Mouse (Mus musculus) hindbrain, embryonic 12.5 days (tissue): Measurements from ENCODE around the gene Myo1d. TPM values are rescaled to one million over a fixed set of nuclear protein-coding genes. Genes with fewer than 3 reads are reported as not detected.

Experiments
- ATAC-seq: fragments of 200-750 bp; cut with Nextera tagmentation; 2 replicates; pipeline ENCODE4 v1.8.0; 2017; ENCODE audit warnings: moderate TSS enrichment; ENCODE audit not compliant: low FRiP score
- H3K27ac ChIP-seq: fragments of 300-500 bp; sonication (generic); 2 replicates; pipeline ENCODE4 v1.5.1; 2016; ENCODE audit warnings: mild to moderate bottlenecking
- H3K27me3 ChIP-seq: fragments of 300-500 bp; sonication (generic); 2 replicates; pipeline ENCODE4 v1.6.1; 2016; ENCODE audit warnings: mild to moderate bottlenecking
- H3K36me3 ChIP-seq: fragments of 300-500 bp; sonication (generic); 2 replicates; pipeline ENCODE4 v1.6.1; 2016; ENCODE audit warnings: mild to moderate bottlenecking
- H3K4me1 ChIP-seq: fragments of 300-500 bp; sonication (generic); 2 replicates; pipeline ENCODE4 v1.6.1; 2016
- H3K4me2 ChIP-seq: fragments of 300-500 bp; sonication (generic); replicated peaks from 2 replicates; pipeline ENCODE4 v1.6.1; 2016; ENCODE audit warnings: mild to moderate bottlenecking
- H3K4me3 ChIP-seq: fragments of 300-500 bp; sonication (generic); 2 replicates; pipeline ENCODE4 v1.5.1; 2016; ENCODE audit warnings: mild to moderate bottlenecking
- H3K9ac ChIP-seq: fragments of 300-500 bp; sonication (generic); 2 replicates; pipeline ENCODE4 v1.6.1; 2016; ENCODE audit warnings: mild to moderate bottlenecking, moderate library complexity
- H3K9me3 ChIP-seq: fragments of 300-500 bp; sonication (generic); replicated peaks from 2 replicates; pipeline ENCODE4 v1.6.1; 2016; ENCODE audit warnings: mild to moderate bottlenecking
- WGBS: fragments of 180-500 bp; shearing (Covaris S2); methylation state at CpG from one replicate; pipeline ENCODE4 v1.1.7; 2016; 5-methylcytosine and 5-hydroxymethylcytosine counted together
- polyA plus RNA-seq: library from polyadenylated mRNA; unstranded; fragments of >200 nt; fragmentation: Nextera tagmentation; extraction: Ambion mirVana; gene quantifications from 2 replicates; pipeline ENCODE4 v1.2.1, GENCODE M21; 2016

Gene Myo1d
- polyA plus RNA-seq, 1 experiment from 2014 or later, result 4.5 TPM

GRCm38 (mm10) chr11:80453198-80453597 lies 326.6 kb downstream of the Myo1d start:
- H3K4me1 ChIP-seq, result no peaks in the 10 kb centered on the region
- H3K4me2 ChIP-seq, result no peak overlapping the region
- no peak overlapping the region for H3K27ac ChIP-seq
- no peaks in the 10 kb centered on the region for H3K9me3 ChIP-seq
- WGBS, result 95% methylated on average over 1 of the region's 1 CpGs
- H3K36me3 ChIP-seq, result peaks cover 48% of the 10 kb centered on the region
- H3K27me3 ChIP-seq, result no peaks in the 10 kb centered on the region
- H3K9ac ChIP-seq, result no peak overlapping the region
- no peak for ATAC-seq
- H3K4me3 ChIP-seq, result no peak overlapping the region

DNA sequence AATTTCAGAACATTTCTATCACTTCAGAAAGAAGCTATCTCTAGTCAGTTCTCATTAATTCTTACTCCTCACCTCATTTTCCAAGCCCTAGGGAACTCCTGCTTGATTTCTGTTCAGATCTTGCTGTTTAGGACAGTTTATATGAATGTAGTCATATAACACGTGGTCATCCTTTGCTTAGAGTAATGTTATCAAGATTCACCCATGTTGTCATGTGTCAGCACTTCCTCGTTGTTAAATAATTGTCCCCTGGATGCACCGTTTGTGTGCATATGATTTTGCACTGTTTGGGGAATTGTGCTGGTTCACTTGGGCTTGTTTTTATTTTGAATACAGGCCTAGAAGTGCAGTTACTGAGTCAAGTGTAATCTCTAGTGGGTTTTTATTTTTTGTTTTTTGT lies 327.6 kb downstream of the Myo1d start:
- Histone ChIP-seq H3K27me3 (no peaks in the 10 kb centered on the region), H3K36me3 (peaks cover 46% of the 10 kb centered on the region), H3K4me2 (no peak overlapping the region), H3K4me1 (no peaks in the 10 kb centered on the region), H3K9me3 (no peaks in the 10 kb centered on the region), H3K9ac (no peak overlapping the region), H3K27ac (no peak overlapping the region), H3K4me3 (no peak overlapping the region)
- WGBS, result 91% methylated on average over 3 of the region's 3 CpGs
- no peak for ATAC-seq

GRCm38 (mm10) chr11:80449859-80450258 lies 330.0 kb downstream of the Myo1d start:
- Histone ChIP-seq H3K4me2 (no peak overlapping the region), H3K27me3 (no peaks in the 10 kb centered on the region), H3K4me1 (no peaks in the 10 kb centered on the region), H3K9ac (no peak overlapping the region), H3K9me3 (no peaks in the 10 kb centered on the region), H3K27ac (no peak overlapping the region), H3K36me3 (peaks cover 52% of the 10 kb centered on the region), H3K4me3 (no peak overlapping the region)
- 95% methylated on average over 2 of the region's 2 CpGs for WGBS
- ATAC-seq, result no peak

DNA sequence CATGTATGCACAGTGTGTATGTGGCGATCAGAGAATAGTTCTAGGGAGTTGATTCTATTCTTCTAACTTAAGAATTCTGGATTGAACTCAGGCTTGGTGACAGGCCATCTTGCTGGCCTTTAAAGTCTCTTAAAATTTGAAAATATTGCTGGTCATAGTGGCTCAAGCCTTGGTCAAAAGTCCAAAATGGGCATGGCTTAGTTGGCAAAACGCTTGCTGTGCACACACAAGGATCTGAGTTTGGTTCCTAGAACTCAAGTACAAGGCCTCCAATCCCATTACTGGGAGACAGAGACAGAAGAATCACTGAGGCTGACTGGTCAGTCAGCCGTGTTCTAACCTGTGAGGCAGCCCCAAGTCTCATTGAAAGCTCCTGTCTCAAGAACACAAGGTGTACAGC lies 332.9 kb downstream of the Myo1d start:
- WGBS, result 98% methylated on average over 3 of the region's 3 CpGs
- Histone ChIP-seq H3K4me1 (no peaks in the 10 kb centered on the region), H3K9ac (no peak overlapping the region), H3K36me3 (peaks cover 56% of the 10 kb centered on the region), H3K27ac (no peak overlapping the region), H3K4me3 (no peak overlapping the region), H3K27me3 (no peaks in the 10 kb centered on the region), H3K4me2 (no peak overlapping the region), H3K9me3 (no peaks in the 10 kb centered on the region)
- no peak for ATAC-seq

Other genes starting within 250 kb of the Myo1d start
- gene Tmem98, start 30.1 kb upstream of the Myo1d start, polyA plus RNA-seq, result 67.4 and 69.5 TPM in 2 replicates
- gene Spaca3, start 78.3 kb upstream of the Myo1d start, polyA plus RNA-seq, result not detected in 2 replicates